Mouse (Mus musculus): ENCODE results near the gene Krt7. TPM values are rescaled to one million over a fixed set of nuclear protein-coding genes. Genes with fewer than 3 reads are reported as not detected.

Gene Krt7
- total and polyA plus RNA-seq, 2 experiments from 2014 or later = 0.73 to 0.95 TPM

DNA sequence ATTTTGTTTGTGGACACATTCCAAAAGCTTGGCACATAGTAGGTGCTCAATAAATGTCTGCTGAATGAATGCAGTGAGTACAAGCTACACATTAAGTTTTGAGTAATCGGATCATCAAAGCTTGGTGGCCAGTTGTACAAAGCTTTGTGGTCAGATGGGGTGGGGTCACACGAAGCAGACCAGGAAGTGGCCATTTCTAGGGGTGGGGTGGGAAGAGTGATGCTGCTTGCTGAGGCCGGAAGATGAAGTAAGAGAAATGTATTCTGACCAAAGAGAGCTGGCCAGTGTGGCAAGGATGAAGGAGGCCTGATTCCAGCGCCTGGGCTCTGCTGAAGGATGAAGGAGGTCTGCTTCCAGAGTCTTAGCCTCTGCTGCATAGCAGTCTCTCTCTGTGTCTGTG, 58.2 kb downstream of the Krt7 start:
- no peak overlapping the region for H3K27ac ChIP-seq
- H3K4me1 ChIP-seq (ENCODE audit: insufficient read depth, low read length) = no peaks in the 10 kb centered on the region
- no peak for DNase-seq (ENCODE audit: low spot score)
- H3K9me3 ChIP-seq (ENCODE audit: low read length) = no peaks in the 10 kb centered on the region
- H3K27me3 ChIP-seq (ENCODE audit: insufficient read depth, low read length) = no peaks in the 10 kb centered on the region
- no peak for ATAC-seq
- H3K4me2 ChIP-seq (ENCODE audit: low read depth, low read length) = no peak overlapping the region
- H3K9ac ChIP-seq (replicated peaks; ENCODE audit: low read length) = no peak overlapping the region
- H3K4me3 ChIP-seq (ENCODE audit: low read length) = no peak overlapping the region
- no peak for TF ChIP-seq CTCF (IDR thresholded peaks at IDR 0.05; ENCODE audit: low read depth)
- H3K36me3 ChIP-seq (ENCODE audit: insufficient read depth, low read length) = no peaks in the 10 kb centered on the region
- 86% methylated on average over 4 of the region's 4 CpGs for WGBS

DNA sequence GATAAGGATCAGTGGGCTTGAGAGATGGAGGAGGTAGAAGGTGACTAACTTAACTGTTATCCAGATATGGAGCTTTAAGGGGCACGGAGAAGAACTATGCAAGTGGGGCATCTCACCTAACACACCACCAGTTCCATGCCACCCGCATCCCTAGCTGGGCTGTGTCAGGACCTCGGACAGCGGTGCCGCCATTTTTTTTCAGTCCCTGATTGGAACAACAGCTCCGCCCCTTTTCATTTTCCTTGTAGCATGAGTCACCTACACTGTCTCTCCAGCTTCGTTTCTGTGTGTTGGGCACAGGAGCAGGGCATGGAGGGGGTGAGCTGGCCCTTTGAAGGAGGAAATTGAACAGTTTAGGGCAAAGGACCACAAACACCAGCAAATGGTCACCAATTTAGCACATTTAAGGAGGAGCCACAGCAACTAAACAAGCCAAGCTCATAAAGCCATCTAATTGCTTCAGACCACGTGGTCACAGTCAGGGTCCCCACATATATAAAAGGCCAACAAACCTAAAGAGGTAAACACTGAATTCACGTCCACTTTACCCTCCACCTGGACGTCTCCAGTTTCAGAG, 62.2 kb downstream of the Krt7 start, which contains the start of gene Krt86:
Gene Krt86 (plus strand): TSS at position 527 of the 577 bp plus-strand sequence.
- Histone ChIP-seq H3K4me3 (ENCODE audit: low read length) (no peak within 1 kb of the TSS), H3K4me1 (ENCODE audit: insufficient read depth, low read length) (no peaks in the 10 kb centered on the region), H3K4me2 (ENCODE audit: low read depth, low read length) (no peak within 1 kb of the TSS), H3K27me3 (ENCODE audit: insufficient read depth, low read length) (no peaks in the 10 kb centered on the region; the same call in 1 of the 2 replicates), H3K27ac (no peak within 1 kb of the TSS), H3K36me3 (ENCODE audit: insufficient read depth, low read length) (no peaks in the 10 kb centered on the region), H3K9ac (replicated peaks; ENCODE audit: low read length) (no peak within 1 kb of the TSS), H3K9me3 (ENCODE audit: low read length) (no peaks in the 10 kb centered on the region)
- WGBS = 39% methylated on average over 10 of the region's 10 CpGs
- no peak for ATAC-seq
- DNase-seq (ENCODE audit: low spot score) = no peak
- TF ChIP-seq CTCF (IDR thresholded peaks at IDR 0.05; ENCODE audit: low read depth) = no peak

DNA sequence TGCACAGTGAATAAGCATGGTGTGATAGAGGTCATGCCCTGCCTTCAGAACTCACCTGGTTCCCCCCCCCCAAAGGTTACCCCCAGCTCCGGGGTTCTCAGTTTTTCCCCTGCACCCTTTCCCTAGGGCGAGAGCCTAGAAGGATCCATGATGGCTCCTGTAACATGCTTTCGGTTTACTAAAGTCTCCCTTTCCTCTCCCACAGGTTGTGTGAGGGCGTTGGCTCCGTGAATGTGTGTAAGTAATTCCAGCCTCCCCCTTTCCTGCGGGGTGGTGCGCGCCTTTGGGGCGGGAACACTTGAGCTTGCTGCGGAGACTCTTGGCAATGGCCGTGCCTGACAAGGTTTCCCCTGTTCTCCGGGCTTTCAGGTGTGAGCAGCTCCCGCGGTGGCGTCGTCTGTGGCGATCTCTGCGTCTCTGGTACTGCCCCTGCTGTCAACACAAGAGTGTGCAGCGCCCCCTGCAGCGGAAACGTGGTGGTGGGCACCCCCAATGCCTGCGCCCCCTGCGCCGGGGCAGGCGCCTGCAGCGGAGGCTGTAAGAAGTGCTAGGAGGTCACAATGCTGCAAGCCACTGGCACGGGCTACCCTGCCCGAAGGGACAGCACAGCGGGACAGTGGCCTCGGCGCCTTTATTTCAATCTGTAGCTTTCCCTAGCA, 68.3 kb downstream of the Krt7 start:
- no peaks in the 10 kb centered on the region for H3K9me3 ChIP-seq (ENCODE audit: low read length)
- H3K4me2 ChIP-seq (ENCODE audit: low read depth, low read length) = peak overlapping the region; percentile 53
- peak; percentile 67 for TF ChIP-seq CTCF (IDR thresholded peaks at IDR 0.05; ENCODE audit: low read depth)
- H3K4me3 ChIP-seq (ENCODE audit: low read length) = peak overlapping the region; percentile 19
- peaks cover 6% of the 10 kb centered on the region for H3K4me1 ChIP-seq (ENCODE audit: insufficient read depth, low read length)
- ATAC-seq (peak; percentile 58; the same call in 1 of the 2 replicates), DNase-seq (ENCODE audit: low spot score) (peak; percentile 55)
- peak overlapping the region; percentile 41; the same call in 1 of the 2 replicates for H3K9ac ChIP-seq (replicated peaks; ENCODE audit: low read length)
- H3K27ac ChIP-seq = no peak overlapping the region
- no peaks in the 10 kb centered on the region; the same call in 1 of the 2 replicates for H3K27me3 ChIP-seq (ENCODE audit: insufficient read depth, low read length)
- H3K36me3 ChIP-seq (ENCODE audit: insufficient read depth, low read length) = no peaks in the 10 kb centered on the region
- 8% methylated on average over 31 of the region's 31 CpGs for WGBS

DNA sequence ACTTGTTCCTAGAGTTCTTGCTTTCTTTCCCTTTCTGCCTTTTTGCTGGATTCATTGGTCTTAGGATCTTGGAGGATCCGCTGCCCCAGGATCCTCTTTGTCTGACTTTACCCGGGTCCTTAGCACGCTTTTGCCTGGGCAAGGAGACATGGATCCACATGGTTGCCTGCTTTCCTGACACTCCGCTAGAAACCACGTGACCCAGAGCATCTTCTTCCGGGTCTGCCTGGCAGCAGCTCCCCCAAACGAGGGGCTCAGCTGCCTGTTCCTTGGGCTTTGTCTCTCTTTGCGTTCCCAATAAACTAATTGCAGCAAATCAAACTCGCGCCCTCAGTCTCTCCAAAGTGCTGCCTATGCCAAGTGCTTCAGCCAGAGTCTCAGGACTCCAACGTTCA, 68.8 kb downstream of the Krt7 start:
- no peak for TF ChIP-seq CTCF (IDR thresholded peaks at IDR 0.05; ENCODE audit: low read depth)
- Histone ChIP-seq H3K4me2 (ENCODE audit: low read depth, low read length) (peak overlapping the region; percentile 53), H3K9ac (replicated peaks; ENCODE audit: low read length) (peak overlapping the region; percentile 41; the same call in 1 of the 2 replicates), H3K27ac (no peak overlapping the region), H3K36me3 (ENCODE audit: insufficient read depth, low read length) (no peaks in the 10 kb centered on the region), H3K27me3 (ENCODE audit: insufficient read depth, low read length) (no peaks in the 10 kb centered on the region; the same call in 1 of the 2 replicates), H3K4me3 (ENCODE audit: low read length) (peak overlapping the region; percentile 19), H3K9me3 (ENCODE audit: low read length) (no peaks in the 10 kb centered on the region), H3K4me1 (ENCODE audit: insufficient read depth, low read length) (peaks cover 6% of the 10 kb centered on the region)
- WGBS = 27% methylated on average over 11 of the region's 11 CpGs
- peak; percentile 36 for DNase-seq (ENCODE audit: low spot score)
- ATAC-seq = no peak

MicroRNAs within 50 kb of the gene (microRNA counts, 519-probe panel; counts per million panel counts)
- microRNA mmu-miR-1941-3p (370 counts per million, percentile 5 among the panel's probes with 10 or more counts), microRNA mmu-miR-1941-5p (not detected)

Small RNA genes within 50 kb of the gene (microRNA-seq; reads per million reads assigned to microRNA genes)
- 0.36 to 1.1 reads per million in 2 experiments for gene Mir1941

Other genes with a start within 250 kb of the Krt7 start
- gene Acvr1b, start 237.0 kb upstream of the Krt7 start, total RNA-seq (2014; rRNA removed) = 74.5 and 86.2 TPM in 2 replicates
- gene Acvr1b, start 237.0 kb upstream of the Krt7 start, polyA plus RNA-seq (2015; fragmentation: Nextera tagmentation; extraction: Ambion mirVana) = 14.0 and 14.6 TPM in 2 replicates
- 6.7 and 8.7 TPM in 2 replicates for gene Grasp, start 186.9 kb upstream of the Krt7 start, total RNA-seq (2014; rRNA removed)
- 1.5 and 1.6 TPM in 2 replicates for gene Grasp, start 186.9 kb upstream of the Krt7 start, polyA plus RNA-seq (2015; fragmentation: Nextera tagmentation; extraction: Ambion mirVana)
- 9.3 and 10.3 TPM in 2 replicates for gene Nr4a1, start 156.8 kb upstream of the Krt7 start, total RNA-seq (2014; rRNA removed)
- gene Nr4a1, start 156.8 kb upstream of the Krt7 start, polyA plus RNA-seq (2015; fragmentation: Nextera tagmentation; extraction: Ambion mirVana) = 5.3 and 6.5 TPM in 2 replicates
- 44.1 and 52.3 TPM in 2 replicates for gene Atg101, start 126.8 kb upstream of the Krt7 start, total RNA-seq (2014; rRNA removed)
- 69.1 and 75.3 TPM in 2 replicates for gene Atg101, start 126.8 kb upstream of the Krt7 start, polyA plus RNA-seq (2015; fragmentation: Nextera tagmentation; extraction: Ambion mirVana)
- gene 6030408B16Rik, start 117.8 kb upstream of the Krt7 start, total RNA-seq (2014; rRNA removed) = not detected in 2 replicates
- gene 6030408B16Rik, start 117.8 kb upstream of the Krt7 start, polyA plus RNA-seq (2015; fragmentation: Nextera tagmentation; extraction: Ambion mirVana) = 0.15 and 0.30 TPM in 2 replicates
- gene Krt80, start 40.9 kb upstream of the Krt7 start, total RNA-seq (2014; rRNA removed) = 0.43 and 1.2 TPM in 2 replicates
- 0.30 and 0.33 TPM in 2 replicates for gene Krt80, start 40.9 kb upstream of the Krt7 start, polyA plus RNA-seq (2015; fragmentation: Nextera tagmentation; extraction: Ambion mirVana)
- 0.75 and 1.5 TPM in 2 replicates for gene Krt87, start 27.8 kb downstream of the Krt7 start, total RNA-seq (2014; rRNA removed)
- 0.69 and 0.96 TPM in 2 replicates for gene Krt87, start 27.8 kb downstream of the Krt7 start, polyA plus RNA-seq (2015; fragmentation: Nextera tagmentation; extraction: Ambion mirVana)
- gene Krt88, start 36.7 kb downstream of the Krt7 start, total RNA-seq (2014; rRNA removed) = not detected in 2 replicates
- gene Krt88, start 36.7 kb downstream of the Krt7 start, polyA plus RNA-seq (2015; fragmentation: Nextera tagmentation; extraction: Ambion mirVana) = 0.16 TPM in 1 of 2 replicates, not detected in the other
- gene Krt81, start 52.7 kb downstream of the Krt7 start, total RNA-seq (2014; rRNA removed) = not detected in 2 replicates
- gene Krt81, start 52.7 kb downstream of the Krt7 start, polyA plus RNA-seq (2015; fragmentation: Nextera tagmentation; extraction: Ambion mirVana) = 0.09 TPM in 1 of 2 replicates, not detected in the other
- 0.05 TPM in 1 of 2 replicates, not detected in the other for gene Krt86, start 62.4 kb downstream of the Krt7 start, total RNA-seq (2014; rRNA removed)
- 0.26 and 0.34 TPM in 2 replicates for gene Krt86, start 62.4 kb downstream of the Krt7 start, polyA plus RNA-seq (2015; fragmentation: Nextera tagmentation; extraction: Ambion mirVana)
- gene Krt83, start 80.5 kb downstream of the Krt7 start, total RNA-seq (2014; rRNA removed) = not detected in 2 replicates
- gene Krt83, start 80.5 kb downstream of the Krt7 start, polyA plus RNA-seq (2015; fragmentation: Nextera tagmentation; extraction: Ambion mirVana) = not detected in 2 replicates
- not detected in 2 replicates for gene Gm49425, start 106.2 kb downstream of the Krt7 start, total RNA-seq (2014; rRNA removed)
- gene Gm49425, start 106.2 kb downstream of the Krt7 start, polyA plus RNA-seq (2015; fragmentation: Nextera tagmentation; extraction: Ambion mirVana) = not detected in 2 replicates
- gene Krt84, start 121.8 kb downstream of the Krt7 start, total RNA-seq (2014; rRNA removed) = not detected in 2 replicates
- not detected in 2 replicates for gene Krt84, start 121.8 kb downstream of the Krt7 start, polyA plus RNA-seq (2015; fragmentation: Nextera tagmentation; extraction: Ambion mirVana)
- gene Krt82, start 139.6 kb downstream of the Krt7 start, total RNA-seq (2014; rRNA removed) = not detected in 2 replicates
- gene Krt82, start 139.6 kb downstream of the Krt7 start, polyA plus RNA-seq (2015; fragmentation: Nextera tagmentation; extraction: Ambion mirVana) = not detected in 2 replicates
- 0.11 TPM in 1 of 2 replicates, not detected in the other for gene Krt90, start 151.9 kb downstream of the Krt7 start, total RNA-seq (2014; rRNA removed)
- 0.11 and 0.26 TPM in 2 replicates for gene Krt90, start 151.9 kb downstream of the Krt7 start, polyA plus RNA-seq (2015; fragmentation: Nextera tagmentation; extraction: Ambion mirVana)
- gene Krt75, start 162.9 kb downstream of the Krt7 start, total RNA-seq (2014; rRNA removed) = 0.10 and 0.47 TPM in 2 replicates
- 0.09 and 0.15 TPM in 2 replicates for gene Krt75, start 162.9 kb downstream of the Krt7 start, polyA plus RNA-seq (2015; fragmentation: Nextera tagmentation; extraction: Ambion mirVana)
- not detected in 2 replicates for gene Gm5414, start 217.1 kb downstream of the Krt7 start, total RNA-seq (2014; rRNA removed)
- gene Gm5414, start 217.1 kb downstream of the Krt7 start, polyA plus RNA-seq (2015; fragmentation: Nextera tagmentation; extraction: Ambion mirVana) = not detected in 2 replicates
- not detected in 2 replicates for gene Gm5478, start 236.3 kb downstream of the Krt7 start, total RNA-seq (2014; rRNA removed)
- not detected in 2 replicates for gene Gm5478, start 236.3 kb downstream of the Krt7 start, polyA plus RNA-seq (2015; fragmentation: Nextera tagmentation; extraction: Ambion mirVana)